Mouse (Mus musculus) MEL (cell line): ENCODE results near the gene E130114P18Rik. TPM values are rescaled to one million over a fixed set of nuclear protein-coding genes. Genes with fewer than 3 reads are reported as not detected.

ENCODE experiments used
- DNase-seq: peaks from one replicate; pipeline ENCODE4 v3.0.0; 2011; ENCODE audit warnings: low read depth, low spot score
- H3K27ac ChIP-seq: 2 replicates; pipeline ENCODE4 v1.5.1; 2012; ENCODE audit warnings: low read depth, mild to moderate bottlenecking, control low read depth, low read length, moderate library complexity; ENCODE audit not compliant: control insufficient read depth
- H3K27me3 ChIP-seq, 2 experiments: fragments of 150-350 bp in 1 of 2; sonication (generic) in 1 of 2; 2 replicates each; pipeline ENCODE4 v1.6.1; 2012; ENCODE audit warnings: low read length in 2 of 2, mild to moderate bottlenecking in 2 of 2, improper control_type of control experiment in 1 of 2, moderate library complexity in 1 of 2; ENCODE audit not compliant: insufficient read depth in 2 of 2, control insufficient read depth in 1 of 2
- H3K36me3 ChIP-seq, 2 experiments: 2 replicates each; pipeline ENCODE4 v1.6.1; 2012 to 2014; ENCODE audit warnings: low read length in 2 of 2, improper control_type of control experiment in 1 of 2, inconsistent platforms in 1 of 2, mild to moderate bottlenecking in 1 of 2; ENCODE audit not compliant: insufficient read depth in 2 of 2, control insufficient read depth in 1 of 2
- H3K4me1 ChIP-seq, 2 experiments: fragments of 150-350 bp in 1 of 2; sonication (generic) in 1 of 2; 2 replicates each; pipeline ENCODE4 v1.6.1; 2012; ENCODE audit warnings: low read length in 2 of 2, improper control_type of control experiment in 1 of 2, mild to moderate bottlenecking in 1 of 2; ENCODE audit not compliant: insufficient read depth in 2 of 2, control insufficient read depth in 1 of 2
- H3K4me3 ChIP-seq, 2 experiments: fragments of 150-350 bp in 1 of 2; sonication (generic) in 1 of 2; 2 replicates each; pipeline ENCODE4 v1.5.1; 2012; ENCODE audit warnings: low read depth in 2 of 2, low read length in 2 of 2, mild to moderate bottlenecking in 2 of 2, moderate library complexity in 2 of 2, control low read depth in 1 of 2, improper control_type of control experiment in 1 of 2; ENCODE audit not compliant: control insufficient read depth in 1 of 2, insufficient read depth in 1 of 2
- H3K79me2 ChIP-seq: 2 replicates; pipeline ENCODE4 v1.6.1; 2012; ENCODE audit warnings: mild to moderate bottlenecking, low read length, moderate library complexity; ENCODE audit not compliant: control insufficient read depth, poor library complexity, insufficient read depth
- H3K9ac ChIP-seq: 2 replicates; pipeline ENCODE4 v1.6.1; 2012; ENCODE audit warnings: low read depth, mild to moderate bottlenecking, control low read depth, low read length, moderate library complexity; ENCODE audit not compliant: control insufficient read depth, poor library complexity, severe bottlenecking
- H3K9me3 ChIP-seq: fragments of 150-350 bp; sonication (generic); replicated peaks from 2 replicates; pipeline ENCODE4 v1.6.1; 2012; ENCODE audit warnings: mild to moderate bottlenecking, low read length, improper control_type of control experiment, moderate library complexity; ENCODE audit not compliant: insufficient read depth
- CHD2 ChIP-seq: IDR thresholded peaks from 2 replicates; pipeline ENCODE4 v1.6.1; 2011; ENCODE audit warnings: low read length, improper control_type of control experiment
- CTCF ChIP-seq, 3 experiments: IDR thresholded peaks in 2 of 3; conservative IDR thresholded peaks in 1 of 3; 2 replicates each; pipeline ENCODE4 v1.5.1; 2011 to 2012; ENCODE audit warnings: low read length in 3 of 3, low read depth in 2 of 3, mild to moderate bottlenecking in 2 of 3, improper control_type of control experiment in 1 of 3, inconsistent platforms in 1 of 3, mixed read lengths in 1 of 3, moderate library complexity in 1 of 3; ENCODE audit not compliant: control insufficient read depth in 1 of 3, insufficient read depth in 1 of 3, poor library complexity in 1 of 3, severe bottlenecking in 1 of 3
- E2F4 ChIP-seq: IDR thresholded peaks from 2 replicates; pipeline ENCODE4 v1.6.1; 2011; ENCODE audit warnings: low read depth, low read length, improper control_type of control experiment, borderline replicate concordance
- EP300 ChIP-seq, 2 experiments: IDR thresholded peaks; 2 replicates each; pipeline ENCODE4 v1.6.1; 2011; ENCODE audit warnings: improper control_type of control experiment in 2 of 2, low read length in 2 of 2, low read depth in 1 of 2, mild to moderate bottlenecking in 1 of 2
- HCFC1 ChIP-seq: IDR thresholded peaks from 2 replicates; pipeline ENCODE4 v1.6.1; 2012; ENCODE audit warnings: low read depth, mild to moderate bottlenecking, inconsistent platforms, low read length, improper control_type of control experiment, moderate library complexity
- JUND ChIP-seq: IDR thresholded peaks from 2 replicates; pipeline ENCODE4 v1.6.1; 2011; ENCODE audit warnings: low read depth, mild to moderate bottlenecking, improper control_type of control experiment, low read length
- MAX ChIP-seq: IDR thresholded peaks from 2 replicates; pipeline ENCODE4 v1.6.1; 2011; ENCODE audit warnings: low read length, improper control_type of control experiment
- MEF2A ChIP-seq: IDR thresholded peaks from 2 replicates; pipeline ENCODE4 v1.6.1; 2014; ENCODE audit warnings: low read depth, mild to moderate bottlenecking, inconsistent platforms, low read length, improper control_type of control experiment; ENCODE audit not compliant: poor library complexity, insufficient replicate concordance, severe bottlenecking; ENCODE audit errors: extremely low read depth
- MYB ChIP-seq: IDR thresholded peaks from 2 replicates; pipeline ENCODE4 v1.6.1; 2011; ENCODE audit warnings: mild to moderate bottlenecking, low read depth, low read length, improper control_type of control experiment
- NRF1 ChIP-seq: IDR thresholded peaks from 2 replicates; pipeline ENCODE4 v1.6.1; 2014; ENCODE audit warnings: low read depth, mild to moderate bottlenecking, inconsistent platforms, low read length, improper control_type of control experiment, moderate library complexity; ENCODE audit not compliant: poor library complexity, insufficient read depth, severe bottlenecking
- POLR2AphosphoS5 ChIP-seq: IDR thresholded peaks from 2 replicates; pipeline ENCODE4 v1.6.1; 2012; ENCODE audit warnings: low read depth, borderline replicate concordance, mild to moderate bottlenecking, inconsistent platforms, low read length, moderate library complexity, mixed read lengths
- TBP ChIP-seq: IDR thresholded peaks from 2 replicates; pipeline ENCODE4 v1.8.0; 2011; ENCODE audit warnings: low read depth, low read length, improper control_type of control experiment
- ZC3H11A ChIP-seq: IDR thresholded peaks from 2 replicates; pipeline ENCODE4 v1.6.1; 2012; ENCODE audit warnings: low read depth, mild to moderate bottlenecking, inconsistent platforms, low read length, improper control_type of control experiment
- ZKSCAN1 ChIP-seq: IDR thresholded peaks from 2 replicates; pipeline ENCODE4 v1.6.1; 2012; ENCODE audit warnings: low read depth, mild to moderate bottlenecking, inconsistent platforms, low read length, improper control_type of control experiment, moderate library complexity
- polyA plus RNA-seq, 2 experiments: library from polyadenylated mRNA; stranded (reverse) in 1 of 2; unstranded in 1 of 2; fragments of >175 nt in 1 of 2; fragments of >200 nt in 1 of 2; gene quantifications; 2 replicates each; pipeline versions ENCODE4 v1.2.1 to v1.2.4; 2012; ENCODE audit warnings: low replicate concordance in 2 of 2, low read depth in 1 of 2; ENCODE audit not compliant: insufficient read length in 2 of 2, insufficient read depth in 1 of 2, missing spikeins in 1 of 2
- total RNA-seq: library from RNA; depleted of rRNA; stranded (reverse); fragments of 300-350 nt; gene quantifications from 2 replicates; pipeline ENCODE4 v1.2.3, GENCODE M21; 2012

E130114P18Rik gene
- total and polyA plus RNA-seq, 3 experiments, result not detected

- DNase-seq, result no peak
- H3K36me3 ChIP-seq, result peaks cover 0 to under 1% of the 10 kb centered on the region in 2 experiments; a peak in 1 of 4 replicates
- H3K79me2 ChIP-seq, result no peaks in the 10 kb centered on the region
- H3K4me1 ChIP-seq, result 0 out of 4 replicates have a peak, but pooled peaks cover 0 to under 1% of the 10 kb centered on the region in 2 experiments
- H3K9ac ChIP-seq, result no peak overlapping the region
- peaks cover 6 to 9% of the 10 kb centered on the region in 2 experiments; a peak in 3 of 4 replicates for H3K27me3 ChIP-seq
- no peak for TF ChIP-seq HCFC1
- no peak for TF ChIP-seq E2F4
- no peak for TF ChIP-seq ZKSCAN1
- TF ChIP-seq CHD2, result no peak
- no peak for TF ChIP-seq CTCF (IDR thresholded peaks at IDR 0.05 in 2 of 3, conservative IDR thresholded peaks at IDR 0.05 in 1 of 3; ENCODE audit: control insufficient read depth in 1 of 3, insufficient read depth in 1 of 3, low read depth in 2 of 3, low read length in 3 of 3, poor library complexity in 1 of 3, severe bottlenecking in 1 of 3)
- H3K27ac ChIP-seq, result no peak overlapping the region
- no peaks in the 10 kb centered on the region for H3K9me3 ChIP-seq
- no peak overlapping the region for H3K4me3 ChIP-seq
Measured at GRCm38 (mm10) chr4:97580906-97581305, 197.0 kb downstream of the E130114P18Rik start.

- H3K9me3 ChIP-seq, result no peaks in the 10 kb centered on the region
- H3K27me3 ChIP-seq, result peaks cover 6 to 9% of the 10 kb centered on the region in 2 experiments; a peak in 3 of 4 replicates
- H3K9ac ChIP-seq, result no peak overlapping the region
- no peaks in the 10 kb centered on the region for H3K36me3 ChIP-seq
- no peaks in the 10 kb centered on the region for H3K4me1 ChIP-seq
- no peaks in the 10 kb centered on the region for H3K79me2 ChIP-seq
- no peak for DNase-seq
- no peak overlapping the region for H3K4me3 ChIP-seq
- no peak for TF ChIP-seq E2F4
- TF ChIP-seq POLR2AphosphoS5, result no peak
- no peak for TF ChIP-seq MAX
- no peak for TF ChIP-seq NRF1
- no peak for TF ChIP-seq EP300 (IDR thresholded peaks at IDR 0.05; ENCODE audit: low read depth in 1 of 2, low read length in 2 of 2)
- no peak for TF ChIP-seq JUND
- no peak for TF ChIP-seq HCFC1
- TF ChIP-seq MEF2A, result no peak
- TF ChIP-seq TBP, result no peak
- no peak for TF ChIP-seq CTCF (IDR thresholded peaks at IDR 0.05 in 2 of 3, conservative IDR thresholded peaks at IDR 0.05 in 1 of 3; ENCODE audit: control insufficient read depth in 1 of 3, insufficient read depth in 1 of 3, low read depth in 2 of 3, low read length in 3 of 3, poor library complexity in 1 of 3, severe bottlenecking in 1 of 3)
- no peak for TF ChIP-seq MYB
- no peak for TF ChIP-seq ZC3H11A
- H3K27ac ChIP-seq, result no peak overlapping the region
Measured at GRCm38 (mm10) chr4:97578571-97579165, 199.2 kb downstream of the E130114P18Rik start.
